Mouse (Mus musculus): ENCODE data around the gene Shisa5.

Gene Shisa5

DNA sequence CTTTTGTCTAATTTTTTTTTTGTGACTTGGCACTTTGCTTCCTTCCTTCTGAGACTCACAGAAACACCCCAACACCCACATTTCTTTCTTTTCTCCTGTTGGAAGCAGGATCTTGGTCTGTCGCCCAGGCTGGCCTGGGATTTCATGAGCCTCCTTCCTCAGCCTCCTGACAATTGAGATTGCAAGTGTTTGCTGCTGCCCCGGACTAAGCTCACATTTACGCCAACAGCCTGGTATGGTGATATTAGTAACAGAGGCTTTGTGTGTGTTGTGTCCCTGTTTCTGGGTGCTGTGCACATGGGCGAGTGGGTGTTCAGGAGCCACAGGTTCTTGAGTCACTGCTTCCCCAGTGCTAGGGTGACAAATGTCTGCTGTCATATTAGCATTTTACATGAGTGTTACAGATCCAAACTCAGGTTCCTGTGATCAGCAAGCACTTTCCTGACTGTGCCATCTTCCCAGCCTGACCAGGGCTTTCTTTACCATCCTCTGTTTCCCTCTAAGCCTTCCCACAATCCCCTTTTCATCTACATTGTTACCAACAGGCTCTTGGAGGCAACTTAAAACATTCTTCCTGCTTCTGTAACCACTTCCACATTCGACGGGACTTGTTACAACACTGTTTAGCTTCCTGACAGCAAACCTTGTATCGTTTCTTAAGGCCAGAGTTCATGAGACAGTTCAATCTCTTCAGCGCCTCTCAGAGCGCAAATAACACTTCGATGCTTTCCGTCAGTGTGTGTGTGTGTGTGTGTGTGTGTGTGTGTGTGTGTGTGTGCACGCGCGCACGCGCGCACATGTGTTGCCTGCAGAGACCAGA lies 15.3 kb upstream of the Shisa5 start:
- WGBS = 65% methylated on average over 17 of the region's 17 CpGs

DNA sequence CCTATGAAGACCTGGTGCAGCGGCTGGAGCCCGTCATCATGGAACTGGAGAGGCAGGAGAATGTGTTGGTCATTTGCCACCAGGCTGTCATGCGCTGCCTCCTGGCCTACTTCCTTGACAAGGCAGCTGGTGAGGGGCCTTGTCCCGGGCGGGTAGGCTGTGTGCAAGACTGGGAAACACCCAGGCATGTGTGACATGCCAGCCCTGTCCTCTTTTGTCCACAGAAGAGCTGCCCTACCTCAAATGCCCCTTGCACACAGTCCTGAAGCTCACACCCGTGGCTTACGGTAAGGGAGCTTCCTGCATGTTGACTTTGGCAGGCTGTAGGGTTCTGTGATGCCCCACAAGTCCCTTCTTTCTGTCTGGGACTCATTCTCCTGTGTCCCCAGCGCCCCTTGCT lies 10.8 kb upstream of the Shisa5 start:
- WGBS = 62% methylated on average over 8 of the region's 8 CpGs

DNA sequence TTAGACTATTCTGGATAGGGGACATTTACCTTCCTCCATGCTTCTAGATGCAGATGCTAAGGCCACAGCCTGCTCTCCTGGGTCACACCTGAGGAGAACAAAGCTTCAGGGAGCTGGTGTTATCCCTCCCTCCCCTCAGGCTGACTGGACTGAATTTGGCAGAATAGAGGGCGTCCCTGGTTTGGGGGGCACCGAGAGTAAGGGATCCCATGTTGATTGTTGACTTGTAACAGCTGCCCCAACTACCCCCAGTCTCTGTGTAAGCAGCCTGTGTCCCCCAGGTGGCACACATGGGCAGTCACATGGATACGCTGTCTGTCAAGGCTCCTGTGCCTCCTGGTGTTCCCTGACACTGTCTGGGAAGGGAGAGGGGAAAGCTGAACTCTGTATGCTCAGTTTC lies 9.9 kb upstream of the Shisa5 start:
- WGBS = 93% methylated on average over 3 of the region's 3 CpGs

DNA sequence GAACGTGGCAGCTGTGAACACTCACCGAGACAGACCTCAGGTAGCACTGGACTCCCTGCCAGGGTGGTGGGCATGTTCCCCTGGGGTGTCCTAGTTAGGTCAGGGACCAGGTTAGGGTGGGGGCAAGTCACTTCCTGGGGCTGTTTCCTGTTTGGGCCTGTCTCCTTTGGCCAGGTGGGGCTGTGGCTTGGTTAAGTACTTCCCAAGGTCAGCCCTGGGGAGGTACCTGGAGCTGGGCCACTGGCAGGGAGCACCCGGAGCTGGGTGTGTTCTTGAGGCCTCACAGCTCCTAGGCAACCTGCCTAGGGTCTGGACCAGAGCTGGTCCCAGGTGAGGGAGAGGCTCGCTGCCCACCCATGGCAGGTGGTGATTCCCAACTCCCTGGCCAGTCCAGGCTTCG lies 9.4 kb upstream of the Shisa5 start:
- WGBS = 86% methylated on average over 5 of the region's 5 CpGs

DNA sequence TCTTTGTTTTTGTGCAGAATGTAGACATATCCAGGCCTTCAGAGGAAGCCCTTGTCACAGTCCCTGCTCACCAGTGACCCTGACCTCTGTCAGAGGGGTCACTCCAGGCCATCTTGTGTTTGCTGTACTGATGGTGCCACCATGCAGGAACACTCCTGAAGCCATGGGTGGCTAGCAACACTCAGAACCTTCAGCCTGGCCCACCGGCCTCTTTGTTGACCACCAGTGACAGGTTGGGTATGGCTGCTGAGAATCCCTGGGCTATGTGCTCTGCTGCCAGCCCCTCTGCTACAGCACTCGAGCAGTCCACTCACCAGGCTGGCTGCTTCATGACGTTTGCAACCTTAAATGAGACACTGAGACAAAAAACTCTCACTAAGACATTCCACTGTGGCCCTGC lies 8.1 kb upstream of the Shisa5 start:
- WGBS = 77% methylated on average over 3 of the region's 3 CpGs

DNA sequence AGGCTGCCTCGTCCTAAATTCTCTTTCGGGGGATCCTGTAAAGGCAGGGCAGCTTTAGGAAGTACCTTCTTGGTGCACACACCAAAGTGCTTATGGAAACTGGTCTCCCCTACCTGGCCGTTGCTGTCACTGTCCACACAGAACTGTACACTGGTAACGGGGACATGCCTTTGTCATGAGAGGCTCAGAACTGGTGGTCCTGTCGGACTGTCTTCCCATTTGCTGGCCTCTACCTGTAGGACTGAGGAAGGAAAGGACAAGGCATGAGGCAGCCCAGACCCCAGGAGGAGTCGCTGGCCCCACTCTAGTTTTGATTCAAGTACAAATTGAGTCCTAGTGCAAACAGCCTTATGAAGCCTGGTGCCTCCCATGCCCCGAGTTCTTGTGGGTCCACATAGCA lies 7.4 kb upstream of the Shisa5 start:
- WGBS = 93% methylated on average over 7 of the region's 7 CpGs

DNA sequence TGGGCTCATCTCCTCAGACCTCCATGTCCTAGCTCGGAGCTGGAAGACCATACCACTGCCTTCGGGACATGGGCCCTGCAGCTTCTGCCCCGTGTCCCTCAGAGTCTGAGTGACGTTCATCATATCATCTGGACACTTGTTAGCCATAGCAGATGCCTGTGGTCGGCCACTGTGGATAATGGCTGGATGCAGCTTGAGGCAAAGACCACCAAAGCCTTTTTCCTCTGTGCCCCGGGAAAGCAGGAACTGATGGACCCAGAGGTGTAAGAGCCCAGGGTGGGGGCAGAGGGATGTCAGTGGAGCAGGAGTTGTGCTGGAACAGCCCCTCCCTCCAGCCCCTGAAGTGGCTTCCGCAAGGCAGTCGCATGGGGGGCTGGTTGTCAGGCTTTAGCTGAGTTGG lies 6.7 kb upstream of the Shisa5 start:
- WGBS = 86% methylated on average over 8 of the region's 8 CpGs

DNA sequence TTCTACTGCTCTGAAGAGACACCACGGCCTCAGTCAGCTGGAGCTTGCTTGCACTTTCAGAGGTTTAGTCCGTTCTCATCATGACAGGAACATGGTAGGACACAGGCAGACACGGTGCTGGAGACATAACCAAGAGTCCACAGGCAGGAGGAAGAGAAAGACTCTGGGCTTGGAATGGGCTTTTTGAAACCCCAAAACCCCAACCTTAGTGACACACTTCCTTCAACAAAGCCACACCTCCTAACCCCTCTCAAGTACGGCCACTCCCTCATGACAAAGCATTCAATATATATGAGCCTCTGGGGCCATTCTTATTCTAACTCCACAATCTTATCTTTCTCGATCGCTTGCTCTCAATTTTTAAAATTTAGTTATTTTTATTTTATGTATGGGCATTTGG lies 5.9 kb upstream of the Shisa5 start:
- 92% methylated on average over 6 of the region's 6 CpGs for WGBS

DNA sequence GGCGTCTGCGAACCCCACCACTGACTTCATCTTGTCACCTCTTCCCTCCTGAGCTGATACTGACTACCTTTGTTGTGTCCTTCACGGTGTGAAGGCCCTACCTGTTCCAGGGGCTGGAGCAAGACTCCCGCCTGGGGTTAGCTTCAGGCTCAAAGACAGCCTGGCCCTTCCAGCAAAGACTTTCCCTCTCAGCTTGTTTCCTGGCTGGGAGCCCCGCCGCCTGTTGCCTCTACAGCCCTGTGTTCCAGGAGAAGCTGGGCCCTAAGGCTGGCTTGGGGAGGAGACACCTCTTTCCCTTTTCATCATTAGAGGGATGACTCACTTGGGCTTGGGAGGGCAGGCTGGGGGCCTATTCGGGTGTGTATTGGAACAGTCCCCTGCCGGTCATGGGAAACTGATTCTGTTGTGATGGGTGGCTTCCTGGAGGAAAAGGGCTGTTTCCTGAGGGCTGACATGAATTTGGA lies 568 bp downstream of the Shisa5 start:
- WGBS = 39% methylated on average over 8 of the region's 8 CpGs

DNA sequence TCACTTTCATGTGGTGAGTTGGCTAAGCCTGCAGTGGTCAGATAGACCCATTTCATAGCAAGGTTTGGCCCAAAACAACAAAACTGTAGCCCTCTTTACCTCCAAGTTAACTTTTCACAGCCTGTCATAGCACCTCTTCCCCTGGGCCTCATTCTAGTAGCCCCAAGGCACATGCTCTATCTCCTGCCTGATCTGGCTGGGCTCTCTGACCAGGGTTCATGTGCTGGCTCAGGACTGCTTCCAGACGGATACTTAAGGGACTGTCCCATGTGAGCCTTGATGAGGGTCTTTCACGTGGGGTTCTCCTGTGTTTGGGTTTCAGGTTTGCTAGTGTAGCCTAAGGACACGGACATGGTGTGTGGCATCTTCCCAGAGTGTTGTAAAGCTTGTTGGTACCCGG lies 1.3 kb downstream of the Shisa5 start:
- 85% methylated on average over 4 of the region's 4 CpGs for WGBS

DNA sequence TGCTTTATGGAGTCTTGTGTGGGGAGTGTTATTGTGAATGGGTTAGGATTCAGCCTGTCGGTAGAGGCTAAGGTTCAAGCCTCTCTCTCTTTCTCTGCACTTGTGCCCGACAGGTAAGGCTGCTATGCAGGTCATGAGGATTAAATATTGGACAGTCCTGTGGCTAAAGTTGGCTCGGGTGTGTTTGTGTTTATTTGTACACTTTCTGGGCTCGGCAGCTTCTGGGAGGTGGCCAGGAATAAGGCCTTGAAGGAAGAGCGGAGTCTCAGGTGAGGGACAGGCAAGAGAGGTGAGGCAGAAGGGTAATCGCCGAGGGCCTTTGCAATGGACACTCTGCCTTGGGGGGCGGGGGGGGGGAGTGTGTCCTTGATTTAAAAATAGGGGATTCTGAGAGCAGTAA lies 1.9 kb downstream of the Shisa5 start:
- WGBS = 78% methylated on average over 8 of the region's 8 CpGs

DNA sequence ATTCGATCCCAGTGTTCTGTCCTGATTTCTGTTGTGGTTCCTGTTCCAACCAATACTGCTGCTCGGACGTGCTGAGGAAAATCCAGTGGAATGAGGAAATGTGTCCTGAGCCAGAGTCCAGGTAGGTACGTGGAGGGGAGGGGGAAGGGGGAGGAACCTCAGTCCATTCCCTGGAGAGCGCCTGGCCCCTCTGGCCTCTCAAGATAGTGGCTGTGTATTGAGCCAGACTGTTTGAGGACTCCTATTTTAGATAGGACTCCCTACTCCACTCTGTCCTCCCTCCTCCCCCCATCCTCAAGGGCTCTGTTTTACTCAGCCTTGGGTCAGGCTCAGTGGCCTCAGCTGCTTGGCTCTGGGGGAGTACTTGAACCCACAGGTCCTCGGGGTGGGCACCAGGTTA lies 2.5 kb downstream of the Shisa5 start:
- WGBS = 71% methylated on average over 6 of the region's 6 CpGs

DNA sequence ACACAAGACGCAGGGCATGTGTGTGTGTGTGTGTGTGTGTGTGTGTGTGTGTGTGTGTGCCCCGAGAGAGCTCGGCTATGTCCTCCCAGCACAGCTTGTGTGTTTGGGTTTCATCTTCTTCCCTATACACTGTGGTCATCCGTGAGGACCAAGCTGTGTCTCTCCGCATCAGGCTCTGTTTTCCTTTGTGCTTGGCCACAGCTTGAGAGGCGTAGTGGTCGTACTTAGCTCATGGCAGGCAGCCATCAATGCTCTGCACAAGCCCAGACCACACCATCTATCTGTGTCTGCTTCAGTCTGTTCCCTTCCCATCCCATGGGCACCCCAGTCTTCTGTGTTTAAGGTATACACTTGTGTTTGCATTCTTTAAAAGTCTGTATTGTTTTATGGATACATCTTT lies 3.0 kb downstream of the Shisa5 start:
- WGBS = 62% methylated on average over 7 of the region's 7 CpGs

DNA sequence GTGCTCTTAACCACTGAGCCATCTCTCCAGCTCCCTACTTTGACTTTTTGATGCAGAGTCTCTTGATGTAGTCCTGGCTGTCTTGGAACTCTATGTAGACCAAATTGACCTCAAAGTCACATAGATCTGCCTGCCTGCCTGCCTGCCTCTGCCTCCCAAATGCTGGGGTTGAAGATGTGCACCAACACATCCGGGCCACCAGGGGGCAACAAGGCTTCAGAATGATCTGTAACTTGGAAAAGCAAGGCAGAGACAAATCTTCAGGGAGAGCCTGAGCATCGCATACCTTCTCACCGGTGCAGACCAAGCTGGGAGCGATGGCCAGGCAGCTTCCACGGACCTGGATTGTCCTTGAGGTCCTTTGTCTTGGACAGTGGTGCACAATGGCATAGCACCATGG lies 7.9 kb downstream of the Shisa5 start:
- WGBS = 39% methylated on average over 5 of the region's 5 CpGs

DNA sequence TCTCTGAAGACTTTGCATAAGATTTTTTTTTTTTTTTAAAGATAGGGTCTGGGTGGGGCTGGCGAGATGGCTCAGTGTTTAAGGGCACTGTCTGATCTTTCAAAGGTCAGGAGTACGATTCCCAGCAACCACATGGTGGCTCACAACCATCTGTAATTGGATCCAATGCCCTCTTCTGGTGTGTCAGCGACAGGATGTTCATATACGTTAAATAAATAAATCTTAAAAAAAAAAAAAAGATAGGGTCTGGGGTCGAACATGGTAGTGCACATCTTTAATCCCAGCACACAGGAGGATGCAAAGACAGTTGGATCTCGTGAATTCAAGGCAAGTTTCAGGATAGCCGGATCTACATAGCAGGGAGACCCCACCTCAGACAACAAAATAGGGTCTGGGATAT lies 11.0 kb downstream of the Shisa5 start:
- WGBS = 83% methylated on average over 7 of the region's 7 CpGs

DNA sequence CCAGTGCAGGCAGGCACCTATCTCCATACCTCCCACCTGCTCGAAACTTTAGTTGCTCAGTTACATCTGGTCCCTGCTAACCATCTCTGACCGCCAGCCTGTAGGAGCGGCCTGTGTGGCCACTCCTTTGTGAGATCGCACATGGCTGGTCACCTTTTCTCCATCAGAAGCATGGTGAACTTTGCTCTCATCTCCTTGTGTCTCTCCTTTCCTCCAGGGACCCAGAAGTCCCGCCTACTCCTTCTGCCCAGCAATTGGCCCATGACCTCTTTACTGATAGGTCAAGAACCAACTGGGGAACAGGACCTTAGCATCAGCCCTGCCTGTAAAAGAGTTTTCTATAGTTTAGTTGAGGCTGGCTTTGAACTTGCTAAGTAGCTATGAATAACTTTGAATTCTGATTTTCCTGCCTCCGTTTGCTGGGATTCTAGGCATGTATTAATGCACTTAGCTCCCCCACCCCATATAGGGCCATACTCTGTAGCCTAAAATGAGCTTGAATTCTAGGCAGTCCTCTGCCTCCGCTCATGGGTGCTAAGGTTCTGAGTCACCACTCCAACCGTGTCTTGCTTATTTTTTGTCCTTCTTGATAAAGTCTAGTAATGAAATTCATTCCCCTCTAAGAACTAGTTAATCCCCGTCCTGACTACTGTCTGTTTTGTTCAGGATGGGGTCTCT lies 11.8 kb downstream of the Shisa5 start:
- 86% methylated on average over 9 of the region's 9 CpGs for WGBS

DNA sequence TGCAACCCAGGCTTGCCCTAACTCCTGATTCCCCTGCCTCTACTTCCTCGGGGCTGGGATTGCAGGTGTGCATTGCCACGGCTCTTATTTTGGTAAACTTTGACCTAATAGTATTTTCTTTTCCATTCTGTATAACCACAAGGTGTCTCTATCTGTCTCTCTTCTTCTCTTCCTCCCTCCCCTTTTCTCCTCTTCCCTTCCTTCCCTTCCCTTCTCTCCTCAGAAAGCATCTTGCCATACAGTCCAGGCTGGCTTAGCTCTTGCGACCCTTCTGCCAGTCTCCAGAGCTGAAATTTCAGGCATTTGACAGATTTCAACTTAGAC lies 12.3 kb downstream of the Shisa5 start:
- WGBS = 80% methylated on average over 3 of the region's 3 CpGs

DNA sequence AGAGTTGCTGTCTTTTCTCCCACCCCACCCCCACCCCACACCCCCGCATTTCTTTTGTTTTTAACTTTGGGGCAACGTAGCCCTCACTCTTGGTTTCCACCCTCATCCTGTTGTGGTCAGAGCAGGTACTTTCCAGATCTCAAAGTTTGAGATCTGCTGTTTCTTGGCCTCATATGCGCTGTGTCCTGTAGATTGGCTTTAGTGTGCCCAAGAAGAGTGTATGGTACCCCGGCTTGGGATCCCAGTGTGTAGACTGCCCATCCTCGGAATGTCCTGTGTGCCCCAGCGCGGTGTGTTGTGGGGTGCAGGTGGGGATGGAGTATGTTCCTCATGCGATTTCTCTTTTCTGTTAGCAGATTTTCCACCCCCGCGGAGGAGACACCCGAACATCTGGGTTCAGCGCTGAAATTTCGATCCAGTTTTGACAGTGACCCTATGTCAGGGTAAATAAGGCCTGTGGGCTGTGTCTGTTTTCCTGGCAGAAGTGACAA lies 12.7 kb downstream of the Shisa5 start:
- WGBS = 91% methylated on average over 13 of the region's 13 CpGs

DNA sequence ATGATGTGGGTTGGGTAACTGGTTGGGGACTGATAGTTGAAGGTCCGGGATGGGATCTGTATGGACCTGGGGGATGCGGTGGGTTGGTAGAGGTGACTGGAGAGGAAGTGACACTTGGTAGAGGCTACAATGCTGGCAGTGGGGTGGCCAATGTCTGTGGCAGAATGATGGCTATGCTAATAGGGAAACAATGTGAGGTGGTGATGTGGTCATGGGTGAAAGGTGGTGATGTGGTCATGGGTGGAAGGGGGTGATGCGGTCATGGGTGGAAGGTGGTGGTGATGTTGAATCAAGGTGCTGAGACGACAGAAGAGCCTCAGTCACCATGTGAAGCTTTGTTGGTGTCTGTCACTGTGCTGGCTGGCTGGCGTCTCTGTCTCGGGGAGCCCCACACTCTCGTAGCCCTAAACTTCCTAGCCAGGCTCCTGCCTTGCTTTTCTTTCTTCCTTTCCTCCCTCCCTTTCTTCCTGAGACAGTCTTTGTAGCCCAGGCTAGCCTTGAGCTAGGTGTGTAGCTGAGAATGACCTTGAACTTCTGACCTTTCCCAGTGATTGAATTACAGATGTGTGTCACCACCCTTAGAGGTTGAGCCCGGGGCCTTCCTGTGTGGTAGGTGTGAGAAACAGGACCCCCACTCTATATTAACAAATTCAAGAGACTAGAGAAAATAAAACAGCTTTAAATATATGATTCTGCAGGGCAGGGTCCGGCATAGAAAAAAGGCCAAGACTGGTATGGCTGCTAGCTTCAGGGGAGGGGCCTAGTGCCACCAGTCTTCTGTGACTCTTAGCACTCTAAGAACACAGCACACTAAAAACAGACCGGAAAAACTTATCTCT lies 13.5 kb downstream of the Shisa5 start:
- 94% methylated on average over 10 of the region's 10 CpGs for WGBS

DNA sequence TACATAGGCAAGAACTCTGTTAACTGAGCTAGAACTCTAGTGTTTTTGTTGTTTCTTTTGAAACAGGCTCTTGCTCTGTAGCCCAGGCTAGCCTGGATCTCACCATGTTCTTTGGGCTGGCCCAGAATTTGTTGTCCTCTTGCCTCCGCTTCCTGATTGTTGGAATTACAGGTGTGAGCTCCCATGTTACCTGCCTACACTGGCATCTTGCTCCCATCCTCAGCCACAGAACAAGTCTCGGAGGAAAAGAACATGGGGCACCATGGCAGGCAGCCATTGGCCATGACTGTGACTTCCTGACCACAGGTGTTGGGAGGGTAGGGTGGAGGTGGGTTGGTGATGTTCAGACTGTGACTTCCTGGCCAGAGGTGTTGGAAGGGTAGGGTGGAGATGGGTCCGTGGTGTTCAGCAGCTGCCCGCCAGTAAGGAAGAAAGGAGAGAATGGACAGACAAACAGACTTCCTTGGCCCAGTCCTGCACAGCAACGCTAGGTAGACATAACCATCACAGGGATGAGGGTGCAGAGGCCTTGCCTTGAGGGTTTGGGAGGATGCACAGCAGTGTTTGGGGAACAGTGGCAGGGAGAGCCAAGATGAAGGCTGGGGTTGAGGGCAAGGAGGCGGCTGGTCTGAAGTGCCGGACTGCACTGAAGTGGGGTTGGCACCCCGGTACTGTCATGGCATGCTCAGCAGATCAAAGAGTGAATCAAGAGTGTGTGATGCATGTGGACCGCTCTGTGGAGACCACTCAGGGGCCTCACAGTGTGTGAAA lies 14.3 kb downstream of the Shisa5 start:
- WGBS = 92% methylated on average over 9 of the region's 9 CpGs

DNA sequence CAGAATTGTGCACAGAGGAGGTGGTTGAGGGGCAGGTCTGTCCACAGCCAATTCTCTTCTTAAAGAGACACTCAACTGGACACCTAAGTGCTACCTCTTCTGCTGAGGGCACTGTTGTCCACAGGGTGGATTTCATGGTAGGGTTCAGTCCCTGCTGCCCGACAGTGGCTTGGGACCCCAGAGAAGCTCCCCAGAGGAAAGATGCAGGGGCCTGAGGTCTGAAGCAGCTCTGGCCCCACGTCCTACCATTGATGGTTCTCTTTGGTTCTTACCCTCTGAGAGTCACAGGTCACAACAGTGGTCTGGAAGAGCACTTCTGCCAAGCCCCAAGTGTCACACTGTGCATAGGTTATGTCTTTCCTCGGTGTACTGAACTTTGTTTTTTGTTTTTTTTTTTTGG lies 15.0 kb downstream of the Shisa5 start:
- 90% methylated on average over 3 of the region's 3 CpGs for WGBS

DNA sequence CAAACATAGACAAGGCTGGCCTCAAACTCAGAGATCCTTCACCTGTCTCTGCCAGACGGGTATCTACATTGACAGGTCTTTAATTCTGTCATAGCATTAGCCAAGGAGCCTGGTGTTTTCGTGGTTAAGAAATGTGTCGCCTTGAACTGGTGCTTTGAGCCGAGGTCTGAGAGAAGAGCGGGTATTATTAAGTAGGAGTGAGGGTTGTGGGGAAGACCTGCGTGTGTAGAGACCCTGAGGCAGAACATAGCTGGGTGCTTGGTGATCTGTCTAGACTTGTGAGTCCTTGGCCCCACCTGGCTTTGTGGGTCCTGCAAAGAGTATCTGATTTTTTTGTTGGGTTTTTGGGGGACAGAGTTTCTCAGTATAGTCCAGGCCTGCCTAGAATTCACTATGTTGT lies 15.5 kb downstream of the Shisa5 start:
- 77% methylated on average over 6 of the region's 6 CpGs for WGBS

Data from cerebral cortex, adult 2 months (tissue).